Mouse (Mus musculus) brain, embryonic 14.5 days (tissue): ENCODE data around the gene Pcnx.

Experiments used
- CTCF ChIP-seq: fragments of 200-500 bp; IDR thresholded peaks from 2 replicates; pipeline ENCODE4 v1.5.1; 2012; ENCODE audit warnings: inconsistent platforms, mild to moderate bottlenecking, moderate library complexity, borderline replicate concordance; ENCODE audit not compliant: insufficient read depth, insufficient read length; ENCODE audit errors: extremely low read depth
- POLR2A ChIP-seq: fragments of 200-500 bp; IDR thresholded peaks from 2 replicates; pipeline ENCODE4 v1.6.1; 2012; ENCODE audit warnings: mild to moderate bottlenecking, inconsistent platforms, borderline replicate concordance; ENCODE audit not compliant: poor library complexity, insufficient read depth, insufficient read length, severe bottlenecking; ENCODE audit errors: extremely low read depth

- TF ChIP-seq CTCF (no peak), POLR2A (no peak)
These were observed 49.4 kb upstream of the Pcnx start for GRCm38 (mm10) chr12:81810417-81810816.
